In the genomic region with DNA sequence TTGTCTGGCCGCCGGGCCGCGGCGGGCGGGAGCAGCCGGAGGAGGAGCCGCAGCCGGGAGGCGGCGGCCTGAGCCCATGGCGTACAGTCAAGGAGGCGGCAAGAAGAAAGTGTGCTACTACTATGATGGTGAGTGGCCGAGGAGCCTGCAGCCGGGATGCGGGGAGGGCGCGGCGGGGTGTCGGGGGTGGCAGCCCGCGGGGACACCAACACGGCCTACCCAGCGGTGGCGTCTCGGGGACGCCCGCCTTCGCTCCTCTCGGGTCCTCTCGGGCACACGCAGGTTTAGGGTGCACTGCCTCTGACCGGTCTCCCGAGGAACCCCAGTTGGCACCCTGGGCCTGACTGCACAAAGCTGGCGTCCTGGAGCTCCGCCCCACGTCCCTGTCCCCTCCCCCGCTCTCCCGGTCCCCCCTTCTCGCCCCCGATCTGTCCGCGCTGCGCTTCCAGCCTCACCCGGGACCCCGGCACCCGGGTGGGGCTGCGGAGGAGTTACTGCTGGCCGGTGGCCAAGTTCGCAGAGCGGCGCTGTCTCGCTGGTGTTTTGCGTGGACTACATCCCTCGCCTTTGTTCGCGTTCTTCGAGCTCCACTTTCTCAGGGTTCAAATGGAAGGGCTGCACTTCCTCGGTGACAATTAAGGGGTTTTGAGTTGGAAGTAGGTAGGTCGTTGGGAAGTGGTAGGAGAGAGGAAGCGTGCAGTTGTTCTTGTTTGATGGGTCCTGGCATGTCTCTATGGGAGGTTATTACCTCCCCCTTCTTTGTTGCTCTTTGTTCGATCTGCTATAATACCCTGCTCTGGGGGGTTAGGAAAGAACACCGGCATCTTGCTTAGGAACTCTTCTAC, we compare ENCODE assay signal across 7 mouse cellular contexts. TPM values are rescaled to one million over a fixed set of nuclear protein-coding genes. Genes with fewer than 3 reads are reported as not detected.
DNase-seq lines count a peak whose midpoint lies in the region; ATAC-seq lines count a peak whose summit lies in the region.

No protein-coding gene starts in this region.

- WGBS in intestine, embryonic 16.5 days, result under 1% methylated on average over 61 of the region's 63 CpGs

- no peaks in the 10 kb centered on the region for H3K9me3 ChIP-seq in intestine, embryonic 16.5 days (ENCODE audit: control insufficient read depth, low read length)

- H3K27me3 ChIP-seq in intestine, embryonic 16.5 days (replicated peaks; ENCODE audit: control insufficient read depth, insufficient read depth, low read length), result no peaks in the 10 kb centered on the region

- peak; percentile 85 for DNase-seq in NIH3T3 (ENCODE audit: low read depth)
- DNase-seq in c-Kit-positive CD71-positive TER-119-positive erythroid progenitor cells, embryonic 14.5 days (ENCODE audit: low spot score), result peak; percentile 47
- peak; percentile 43 to 51 for DNase-seq in frontal cortex, postnatal 25 days (ENCODE audit: low spot score in 2 of 2)
- DNase-seq in left cerebral cortex, postnatal 14 days (ENCODE audit: low spot score in 2 of 2), result peak; percentile 58 to 64
- peak; percentile 70 for DNase-seq in right cerebral cortex, postnatal 14 days

- peak; percentile 86 for ATAC-seq in intestine, embryonic 16.5 days
- ATAC-seq in megakaryocyte-erythroid progenitor cell, adult 5-6 weeks (replicated peaks; ENCODE audit: low FRiP score, low TSS enrichment, poor library complexity, severe bottlenecking), result peak; percentile 58

- H3K9ac ChIP-seq in intestine, embryonic 16.5 days (ENCODE audit: low read depth, low read length), result peak overlapping the region; percentile 92

- H3K4me2 ChIP-seq in intestine, embryonic 16.5 days (ENCODE audit: low read depth, low read length), result peak overlapping the region; percentile 81

- peak overlapping the region; percentile 98 for H3K27ac ChIP-seq in intestine, embryonic 16.5 days (ENCODE audit: low read length)

- peak overlapping the region; percentile 84 for H3K4me3 ChIP-seq in intestine, embryonic 16.5 days (ENCODE audit: low read length)

- H3K4me1 ChIP-seq in intestine, embryonic 16.5 days (ENCODE audit: control insufficient read depth, insufficient read depth, low read length), result peaks cover 9% of the 10 kb centered on the region

- peaks cover 3% of the 10 kb centered on the region; the same call in 1 of the 2 replicates for H3K36me3 ChIP-seq in intestine, embryonic 16.5 days (ENCODE audit: control insufficient read depth, insufficient read depth, low read length)

- intact Hi-C loops in left cerebral cortex, postnatal 14 days (cut with DNase I), result no loop called here

RNA-seq across cellular contexts. Expression of a gene that starts 0.6 kb away (rescaled TPM):
- polyA plus RNA-seq in intestine, embryonic 16.5 days (2015; fragmentation: Nextera tagmentation; extraction: Ambion mirVana), result 131 and 136 TPM in 2 replicates
- total RNA-seq in left cerebral cortex, postnatal 14 days (2021), result 10 to 100 TPM; 97.2 to 99.5 TPM
- total RNA-seq in megakaryocyte-erythroid progenitor cell, adult 5-6 weeks (2014; fragmentation: Nextera tagmentation), result 153 and 172 TPM in 2 replicates
- total RNA-seq in megakaryocyte-erythroid progenitor cell, adult 5-6 weeks (2017), result 241 and 243 TPM in 2 replicates

Comparison
In these comparisons a context has a peak if more than half of its experiments do, and no peak if none do; other contexts are left out.
1. Peak in every context shown above with its lines: DNase-seq, ATAC-seq, H3K4me3 ChIP-seq and H3K27ac ChIP-seq.